Mouse (Mus musculus): ENCODE results near the gene Zbtb38. TPM values are rescaled to one million over a fixed set of nuclear protein-coding genes. Genes with fewer than 3 reads are reported as not detected.

Zbtb38 gene
- polyA plus RNA-seq, 1 experiment from 2014 or later: 52.3 TPM

- Histone ChIP-seq H3K36me3 (ENCODE audit: control insufficient read depth, insufficient read depth) (no peaks in the 10 kb centered on the region), H3K9ac (replicated peaks; ENCODE audit: low read depth, low read length) (no peak overlapping the region), H3K4me3 (replicated peaks; ENCODE audit: low read length) (no peak overlapping the region), H3K27ac (ENCODE audit: low read length) (no peak overlapping the region), H3K4me1 (replicated peaks; ENCODE audit: control insufficient read depth, insufficient read depth, low read length) (peaks cover 9% of the 10 kb centered on the region), H3K4me2 (ENCODE audit: low read length) (no peak overlapping the region), H3K9me3 (ENCODE audit: control insufficient read depth, low read length) (no peaks in the 10 kb centered on the region; the same call in 1 of the 2 replicates), H3K27me3 (replicated peaks; ENCODE audit: control insufficient read depth, insufficient read depth, low read length) (no peaks in the 10 kb centered on the region)
- ATAC-seq: no peak
- 66% methylated on average over 13 of the region's 13 CpGs for WGBS
Observed at GRCm38 (mm10) chr9:96738563-96739355, 13.9 kb downstream of the Zbtb38 start.

GRCm38 (mm10) chr9:96735946-96736345, 16.7 kb downstream of the Zbtb38 start:
- H3K4me3 ChIP-seq (replicated peaks; ENCODE audit: low read length): no peak overlapping the region
- H3K27me3 ChIP-seq (replicated peaks; ENCODE audit: control insufficient read depth, insufficient read depth, low read length): no peaks in the 10 kb centered on the region
- ATAC-seq: no peak
- no peaks in the 10 kb centered on the region for H3K36me3 ChIP-seq (ENCODE audit: control insufficient read depth, insufficient read depth)
- H3K9ac ChIP-seq (replicated peaks; ENCODE audit: low read depth, low read length): no peak overlapping the region
- H3K9me3 ChIP-seq (ENCODE audit: control insufficient read depth, low read length): no peaks in the 10 kb centered on the region
- WGBS: 69% methylated on average over 4 of the region's 4 CpGs
- peaks cover 15% of the 10 kb centered on the region for H3K4me1 ChIP-seq (replicated peaks; ENCODE audit: control insufficient read depth, insufficient read depth, low read length)
- H3K27ac ChIP-seq (ENCODE audit: low read length): no peak overlapping the region
- no peak overlapping the region for H3K4me2 ChIP-seq (ENCODE audit: low read length)

GRCm38 (mm10) chr9:96733425-96733717, 19.3 kb downstream of the Zbtb38 start:
- Histone ChIP-seq H3K36me3 (ENCODE audit: control insufficient read depth, insufficient read depth) (no peaks in the 10 kb centered on the region), H3K9ac (replicated peaks; ENCODE audit: low read depth, low read length) (no peak overlapping the region; the same call in 1 of the 2 replicates), H3K27ac (ENCODE audit: low read length) (peak overlapping the region; percentile 97), H3K9me3 (ENCODE audit: control insufficient read depth, low read length) (no peaks in the 10 kb centered on the region), H3K4me3 (replicated peaks; ENCODE audit: low read length) (peak overlapping the region; percentile 46), H3K4me2 (ENCODE audit: low read length) (peak overlapping the region; percentile 58), H3K27me3 (replicated peaks; ENCODE audit: control insufficient read depth, insufficient read depth, low read length) (no peaks in the 10 kb centered on the region), H3K4me1 (replicated peaks; ENCODE audit: control insufficient read depth, insufficient read depth, low read length) (peaks cover 29% of the 10 kb centered on the region)
- ATAC-seq: 0 out of 2 replicates have a peak, but pooled peaks have one; percentile 3
- WGBS: 85% methylated on average over 4 of the region's 4 CpGs

- peak; percentile 54 for ATAC-seq
- H3K4me3 ChIP-seq (replicated peaks; ENCODE audit: low read length): peak overlapping the region; percentile 46
- no peaks in the 10 kb centered on the region for H3K36me3 ChIP-seq (ENCODE audit: control insufficient read depth, insufficient read depth)
- H3K27me3 ChIP-seq (replicated peaks; ENCODE audit: control insufficient read depth, insufficient read depth, low read length): no peaks in the 10 kb centered on the region
- H3K4me1 ChIP-seq (replicated peaks; ENCODE audit: control insufficient read depth, insufficient read depth, low read length): peaks cover 34% of the 10 kb centered on the region
- peak overlapping the region; percentile 58 for H3K4me2 ChIP-seq (ENCODE audit: low read length)
- H3K9ac ChIP-seq (replicated peaks; ENCODE audit: low read depth, low read length): peak overlapping the region; percentile 69
- H3K27ac ChIP-seq (ENCODE audit: low read length): peak overlapping the region; percentile 97
- WGBS: 46% methylated on average over 17 of the region's 17 CpGs
- H3K9me3 ChIP-seq (ENCODE audit: control insufficient read depth, low read length): no peaks in the 10 kb centered on the region
Observed at GRCm38 (mm10) chr9:96732644-96733424, 19.8 kb downstream of the Zbtb38 start.

- Histone ChIP-seq H3K36me3 (ENCODE audit: control insufficient read depth, insufficient read depth) (no peaks in the 10 kb centered on the region), H3K4me2 (ENCODE audit: low read length) (peak overlapping the region; percentile 58), H3K4me1 (replicated peaks; ENCODE audit: control insufficient read depth, insufficient read depth, low read length) (peaks cover 42% of the 10 kb centered on the region), H3K27me3 (replicated peaks; ENCODE audit: control insufficient read depth, insufficient read depth, low read length) (no peaks in the 10 kb centered on the region), H3K4me3 (replicated peaks; ENCODE audit: low read length) (peak overlapping the region; percentile 46), H3K9ac (replicated peaks; ENCODE audit: low read depth, low read length) (peak overlapping the region; percentile 69), H3K9me3 (ENCODE audit: control insufficient read depth, low read length) (no peaks in the 10 kb centered on the region), H3K27ac (ENCODE audit: low read length) (peak overlapping the region; percentile 97)
- peak; percentile 76 for ATAC-seq
- 10% methylated on average over 14 of the region's 14 CpGs for WGBS
Observed at GRCm38 (mm10) chr9:96731961-96732511, 20.6 kb downstream of the Zbtb38 start.

- 57% methylated on average over 19 of the region's 19 CpGs for WGBS
- peak overlapping the region; percentile 69 for H3K9ac ChIP-seq (replicated peaks; ENCODE audit: low read depth, low read length)
- peak overlapping the region; percentile 97 for H3K27ac ChIP-seq (ENCODE audit: low read length)
- no peaks in the 10 kb centered on the region for H3K27me3 ChIP-seq (replicated peaks; ENCODE audit: control insufficient read depth, insufficient read depth, low read length)
- peak overlapping the region; percentile 58 for H3K4me2 ChIP-seq (ENCODE audit: low read length)
- no peaks in the 10 kb centered on the region for H3K36me3 ChIP-seq (ENCODE audit: control insufficient read depth, insufficient read depth)
- no peak for ATAC-seq
- H3K9me3 ChIP-seq (ENCODE audit: control insufficient read depth, low read length): no peaks in the 10 kb centered on the region
- H3K4me1 ChIP-seq (replicated peaks; ENCODE audit: control insufficient read depth, insufficient read depth, low read length): peaks cover 49% of the 10 kb centered on the region
- peak overlapping the region; percentile 46 for H3K4me3 ChIP-seq (replicated peaks; ENCODE audit: low read length)
Observed at GRCm38 (mm10) chr9:96731039-96731895, 21.4 kb downstream of the Zbtb38 start.

- 57% methylated on average over 2 of the region's 2 CpGs for WGBS
- no peaks in the 10 kb centered on the region for H3K27me3 ChIP-seq (replicated peaks; ENCODE audit: control insufficient read depth, insufficient read depth, low read length)
- no peak for ATAC-seq
- no peaks in the 10 kb centered on the region for H3K9me3 ChIP-seq (ENCODE audit: control insufficient read depth, low read length)
- H3K4me1 ChIP-seq (replicated peaks; ENCODE audit: control insufficient read depth, insufficient read depth, low read length): peaks cover 59% of the 10 kb centered on the region
- no peaks in the 10 kb centered on the region for H3K36me3 ChIP-seq (ENCODE audit: control insufficient read depth, insufficient read depth)
- H3K4me3 ChIP-seq (replicated peaks; ENCODE audit: low read length): peak overlapping the region; percentile 22
- H3K27ac ChIP-seq (ENCODE audit: low read length): peak overlapping the region; percentile 81
- H3K9ac ChIP-seq (replicated peaks; ENCODE audit: low read depth, low read length): peak overlapping the region; percentile 43; the same call in 1 of the 2 replicates
- peak overlapping the region; percentile 58 for H3K4me2 ChIP-seq (ENCODE audit: low read length)
Observed at GRCm38 (mm10) chr9:96730311-96730625, 22.4 kb downstream of the Zbtb38 start.

- no peak for ATAC-seq
- Histone ChIP-seq H3K4me2 (ENCODE audit: low read length) (peak overlapping the region; percentile 58), H3K27ac (ENCODE audit: low read length) (peak overlapping the region; percentile 81), H3K36me3 (ENCODE audit: control insufficient read depth, insufficient read depth) (no peaks in the 10 kb centered on the region), H3K9ac (replicated peaks; ENCODE audit: low read depth, low read length) (peak overlapping the region; percentile 43), H3K9me3 (ENCODE audit: control insufficient read depth, low read length) (no peaks in the 10 kb centered on the region), H3K4me1 (replicated peaks; ENCODE audit: control insufficient read depth, insufficient read depth, low read length) (peaks cover 60% of the 10 kb centered on the region), H3K27me3 (replicated peaks; ENCODE audit: control insufficient read depth, insufficient read depth, low read length) (no peaks in the 10 kb centered on the region), H3K4me3 (replicated peaks; ENCODE audit: low read length) (peak overlapping the region; percentile 22)
- WGBS: 81% methylated on average over 10 of the region's 10 CpGs
Observed at GRCm38 (mm10) chr9:96729537-96730310, 22.9 kb downstream of the Zbtb38 start.

All from forebrain, embryonic 16.5 days (tissue).